ENCODE assay signal across 16 mouse cellular contexts in genomic region chr1:35713961-35714360, GRCm38 (mm10).
"Had no signal": no experiment of that assay in that cellular context is flagged by ENCODE, and none has a peak within 500 bp of the region (broad histone marks: within the 10 kb centered on the region; RNA-seq: fewer than 3 reads in every experiment).

No protein-coding gene starts in this region.

- ATAC-seq: hindbrain, embryonic 16.5 days; inflammation-experienced regulatory T-cells, adult 6 months; intestine, embryonic 15.5 days; intestine, postnatal 0 days; liver, embryonic 12.5 days had no signal

- DNase-seq: gastrocnemius, postnatal 14 days; gastrocnemius, postnatal 36 days; heart, adult 18-20 months; heart, postnatal 14 days; heart, postnatal 36 days; kidney, adult 18-20 months; kidney, adult 8-10 months; kidney, postnatal 10 days; kidney, postnatal 25 days; kidney, postnatal 4 days; left cerebral cortex, postnatal 4 days had no signal
